Mouse (Mus musculus) bone marrow, adult 2 months (tissue): ENCODE measurements at regions not wholly inside any gene's neighbourhood (a gene's known extent, or its start where the extent isn't known, plus 50 kb on each side); places are given as distances from the start of the nearest gene placed in this dataset.

Source experiments
- CTCF ChIP-seq: fragments of 200-500 bp; IDR thresholded peaks from 2 replicates; pipeline ENCODE4 v1.5.1; 2011; ENCODE audit warnings: low read length, control low read depth; ENCODE audit not compliant: control insufficient read depth, insufficient read depth
- POLR2A ChIP-seq: fragments of 200-500 bp; IDR thresholded peaks from 2 replicates; pipeline ENCODE4 v1.6.1; 2011; ENCODE audit warnings: low read depth, mild to moderate bottlenecking, control low read depth, low read length, borderline replicate concordance; ENCODE audit not compliant: control insufficient read depth

DNA sequence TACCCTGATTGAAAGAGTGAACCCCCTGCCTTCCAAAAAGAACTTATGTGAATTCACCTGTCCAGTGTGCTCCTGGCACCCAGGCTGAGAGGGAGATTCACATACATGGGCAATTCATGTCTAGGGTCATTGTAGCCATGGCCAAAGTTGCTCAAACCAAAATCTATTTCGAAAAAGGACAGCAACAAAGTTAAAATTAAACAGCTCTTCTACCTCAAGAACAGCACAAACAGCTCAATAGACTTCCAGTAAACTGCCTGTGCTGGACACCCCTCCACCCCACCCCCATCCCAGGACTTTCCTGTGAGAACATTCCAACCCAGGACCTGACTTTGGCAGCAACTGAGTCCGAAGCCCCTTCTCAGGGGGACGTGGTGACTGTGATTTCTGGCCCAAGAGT is 218.3 kb upstream of the Tmem72 start:
- TF ChIP-seq POLR2A = no peak
- TF ChIP-seq CTCF = no peak
